Mouse (Mus musculus): ENCODE data around the gene Snx15. TPM values are rescaled to one million over a fixed set of nuclear protein-coding genes. Genes with fewer than 3 reads are reported as not detected.

The Snx15 gene
- total and polyA plus RNA-seq, 3 experiments: 15.3 to 15.7 (median 15.6) TPM

DNA sequence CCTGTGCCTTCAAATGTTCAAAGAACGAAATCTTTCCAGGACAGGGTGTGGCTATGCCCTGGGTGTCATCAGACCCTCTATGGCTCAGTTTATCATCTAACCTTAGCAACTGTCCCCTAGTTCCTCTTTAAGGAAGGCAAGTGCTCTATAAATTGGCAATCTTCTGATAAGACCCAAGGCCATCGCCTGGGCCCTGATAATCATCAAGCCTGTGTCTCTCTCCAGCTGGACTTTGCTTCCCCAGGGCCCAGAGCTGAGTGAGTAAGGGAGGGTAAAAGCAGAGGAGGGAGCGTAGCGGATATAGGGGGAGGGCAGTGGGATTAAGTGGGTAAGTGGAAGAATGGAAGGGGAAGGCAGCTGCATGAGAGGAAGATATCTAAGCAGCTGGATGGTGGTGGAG is 23.6 kb downstream of the Snx15 start:
- no peak overlapping the region for H3K27ac ChIP-seq (ENCODE audit: insufficient read depth, low read depth)
- in situ Hi-C loops (cut with MboI; ENCODE audit: low pct_ligation_motif_present, low pct_unique_long_range_greater_than_20kb, low sequenced_read_pairs): no loop called here
- H3K27me3 ChIP-seq (replicated peaks): no peaks in the 10 kb centered on the region
- H3K4me2 ChIP-seq (ENCODE audit: insufficient read depth, low read depth, poor library complexity, severe bottlenecking): no peak overlapping the region
- no peak for DNase-seq (ENCODE audit: extremely low read depth)
- dilution Hi-C loops (cut with MboI; ENCODE audit: extremely low pct_ligation_motif_present, extremely low pct_unique_long_range_greater_than_20kb, low sequenced_read_pairs): no loop called here
- no peaks in the 10 kb centered on the region for H3K9me3 ChIP-seq (replicated peaks; ENCODE audit: low read length)
- H3K79me2 ChIP-seq (replicated peaks; ENCODE audit: control insufficient read depth, extremely low read depth, insufficient read depth, poor library complexity, severe bottlenecking): no peaks in the 10 kb centered on the region
- no peak for TF ChIP-seq EP300 (IDR thresholded peaks at IDR 0.05; ENCODE audit: low read length)
- H3K9ac ChIP-seq (ENCODE audit: insufficient read depth, low read depth): no peak overlapping the region
- peaks cover 0 to 7% of the 10 kb centered on the region in 2 experiments; a peak in 2 of 4 replicates for H3K4me1 ChIP-seq (ENCODE audit: control insufficient read depth in 1 of 2, insufficient read depth in 2 of 2)
- H3K36me3 ChIP-seq (replicated peaks in 1 of 2; ENCODE audit: control insufficient read depth in 1 of 2, insufficient read depth in 1 of 2, low read length in 1 of 2): peaks cover 0 to 41% of the 10 kb centered on the region in 2 experiments
- no peak overlapping the region for H3K4me3 ChIP-seq (replicated peaks in 1 of 3; ENCODE audit: low read depth in 2 of 3, low read length in 2 of 3, poor library complexity in 1 of 3)

- Histone ChIP-seq H3K4me1 (ENCODE audit: control insufficient read depth in 1 of 2, insufficient read depth in 2 of 2) (peaks cover 0 to 7% of the 10 kb centered on the region in 2 experiments; a peak in 2 of 4 replicates), H3K4me2 (ENCODE audit: insufficient read depth, low read depth, poor library complexity, severe bottlenecking) (no peak overlapping the region), H3K27ac (ENCODE audit: insufficient read depth, low read depth) (no peak overlapping the region), H3K27me3 (replicated peaks) (no peaks in the 10 kb centered on the region), H3K9ac (ENCODE audit: insufficient read depth, low read depth) (no peak overlapping the region), H3K79me2 (replicated peaks; ENCODE audit: control insufficient read depth, extremely low read depth, insufficient read depth, poor library complexity, severe bottlenecking) (no peaks in the 10 kb centered on the region), H3K4me3 (replicated peaks in 1 of 3; ENCODE audit: low read depth in 2 of 3, low read length in 2 of 3, poor library complexity in 1 of 3) (no peak overlapping the region), H3K9me3 (replicated peaks; ENCODE audit: low read length) (no peaks in the 10 kb centered on the region), H3K36me3 (replicated peaks in 1 of 2; ENCODE audit: control insufficient read depth in 1 of 2, insufficient read depth in 1 of 2, low read length in 1 of 2) (peaks cover 12 to 49% of the 10 kb centered on the region in 2 experiments)
- dilution Hi-C loops (cut with MboI; ENCODE audit: extremely low pct_ligation_motif_present, extremely low pct_unique_long_range_greater_than_20kb, low sequenced_read_pairs): no loop called here
- TF ChIP-seq MAX (IDR thresholded peaks at IDR 0.05; ENCODE audit: low read length) (no peak), POLR2A (IDR thresholded peaks at IDR 0.05; ENCODE audit: low read depth, low read length) (no peak), NELFE (IDR thresholded peaks at IDR 0.05; ENCODE audit: low read depth, low read length) (no peak), BHLHE40 (IDR thresholded peaks at IDR 0.05; ENCODE audit: low read depth, low read length) (no peak), JUND (conservative IDR thresholded peaks at IDR 0.05; ENCODE audit: low read depth, low read length) (no peak), GABPA (IDR thresholded peaks at IDR 0.05; ENCODE audit: insufficient replicate concordance, low read depth, low read length) (no peak)
- DNase-seq (ENCODE audit: extremely low read depth): no peak
- in situ Hi-C loops (cut with MboI; ENCODE audit: low pct_ligation_motif_present, low pct_unique_long_range_greater_than_20kb, low sequenced_read_pairs): no loop called here
Observed at GRCm38 (mm10) chr19:6102169-6102853, 25.8 kb downstream of the Snx15 start.

DNA sequence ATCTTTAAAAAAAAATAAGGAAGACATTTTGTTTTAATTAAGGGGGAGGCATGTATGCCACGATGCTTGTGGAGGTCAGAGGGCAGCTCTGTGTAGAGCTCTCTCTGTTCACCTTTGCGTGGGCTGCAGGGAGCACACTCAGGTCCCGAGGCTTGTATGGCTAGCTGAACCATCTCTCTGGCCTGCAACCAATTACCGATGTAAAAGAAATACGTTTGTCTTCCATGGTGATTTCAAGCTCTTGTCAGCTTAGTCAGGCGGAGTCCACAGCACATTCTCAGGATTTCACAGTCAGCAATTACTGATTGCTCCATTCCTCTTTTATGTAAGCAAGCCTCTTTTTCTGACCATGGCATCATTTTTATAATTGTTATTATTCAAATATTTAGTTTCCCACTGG is 26.9 kb downstream of the Snx15 start:
- Histone ChIP-seq H3K9ac (ENCODE audit: insufficient read depth, low read depth) (no peak overlapping the region), H3K27me3 (replicated peaks) (no peaks in the 10 kb centered on the region), H3K4me3 (replicated peaks in 1 of 3; ENCODE audit: low read depth in 2 of 3, low read length in 2 of 3, poor library complexity in 1 of 3) (no peak overlapping the region), H3K79me2 (replicated peaks; ENCODE audit: control insufficient read depth, extremely low read depth, insufficient read depth, poor library complexity, severe bottlenecking) (no peaks in the 10 kb centered on the region), H3K27ac (ENCODE audit: insufficient read depth, low read depth) (no peak overlapping the region), H3K36me3 (replicated peaks in 1 of 2; ENCODE audit: control insufficient read depth in 1 of 2, insufficient read depth in 1 of 2, low read length in 1 of 2) (peaks cover 12 to 50% of the 10 kb centered on the region in 2 experiments), H3K9me3 (replicated peaks; ENCODE audit: low read length) (no peaks in the 10 kb centered on the region), H3K4me1 (ENCODE audit: control insufficient read depth in 1 of 2, insufficient read depth in 2 of 2) (peaks cover 0 to 7% of the 10 kb centered on the region in 2 experiments; a peak in 2 of 4 replicates), H3K4me2 (ENCODE audit: insufficient read depth, low read depth, poor library complexity, severe bottlenecking) (no peak overlapping the region)
- TF ChIP-seq BHLHE40 (IDR thresholded peaks at IDR 0.05; ENCODE audit: low read depth, low read length) (no peak), TBP (conservative IDR thresholded peaks at IDR 0.05; ENCODE audit: low read depth, low read length) (no peak), ZMIZ1 (IDR thresholded peaks at IDR 0.05; ENCODE audit: low read depth, low read length) (0 out of 2 replicates have a peak, but pooled peaks have one; percentile 20)
- dilution Hi-C loops (cut with MboI; ENCODE audit: extremely low pct_ligation_motif_present, extremely low pct_unique_long_range_greater_than_20kb, low sequenced_read_pairs) (no loop called here), in situ Hi-C loops (cut with MboI; ENCODE audit: low pct_ligation_motif_present, low pct_unique_long_range_greater_than_20kb, low sequenced_read_pairs) (no loop called here)
- DNase-seq (ENCODE audit: extremely low read depth): no peak

Data from CH12.LX (cell line).